Mouse (Mus musculus): Measurements from ENCODE around the gene Xrcc5. TPM values are rescaled to one million over a fixed set of nuclear protein-coding genes. Genes with fewer than 3 reads are reported as not detected.

The Xrcc5 gene
- polyA plus RNA-seq, 1 experiment from 2014 or later, result 23.4 TPM

DNA sequence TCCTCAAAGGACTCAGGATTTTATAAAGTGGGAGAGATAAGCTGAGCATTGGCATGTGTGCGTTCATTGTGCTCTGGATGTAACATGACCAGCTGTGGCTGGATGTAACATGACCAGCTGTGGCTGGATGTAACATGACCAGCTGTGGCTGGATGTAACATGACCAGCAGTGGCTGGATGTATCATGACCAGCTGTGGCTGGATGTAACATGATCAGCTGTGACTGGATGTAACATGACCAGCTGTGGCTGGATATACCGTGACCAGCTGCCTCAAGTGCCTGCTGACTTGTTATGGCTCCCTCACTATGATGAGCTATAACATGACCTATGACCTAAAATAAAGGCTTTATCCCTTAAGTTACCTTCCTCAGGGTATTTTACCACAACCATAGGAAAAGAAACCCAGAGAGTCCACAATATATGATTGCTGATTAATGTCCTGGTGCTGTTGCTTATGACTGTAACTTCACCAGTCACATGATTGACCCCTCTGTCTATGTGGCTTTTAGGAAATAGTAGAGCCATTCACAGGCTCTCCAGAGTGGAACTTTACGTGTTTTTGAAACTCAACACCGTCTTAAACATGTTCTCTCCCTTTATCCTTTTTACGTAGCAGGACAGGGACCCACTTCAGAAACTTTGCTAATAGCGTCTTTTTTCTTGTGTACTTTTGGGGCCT lies 2.7 kb downstream of the Xrcc5 start:
- Histone ChIP-seq H3K4me1 (ENCODE audit: control insufficient read depth, insufficient read depth, low read length) (no peaks in the 10 kb centered on the region; the same call in 1 of the 2 replicates), H3K4me2 (ENCODE audit: low read depth, low read length) (no peak overlapping the region), H3K27ac (ENCODE audit: low read length) (no peak overlapping the region), H3K36me3 (ENCODE audit: control insufficient read depth, insufficient read depth) (no peaks in the 10 kb centered on the region), H3K27me3 (ENCODE audit: control insufficient read depth, insufficient read depth, low read length) (no peaks in the 10 kb centered on the region), H3K9me3 (replicated peaks; ENCODE audit: control insufficient read depth, low read length) (no peaks in the 10 kb centered on the region), H3K9ac (ENCODE audit: low read length) (no peak overlapping the region), H3K4me3 (ENCODE audit: low read length) (no peak overlapping the region)
- 70% methylated on average over 6 of the region's 6 CpGs for WGBS
- ATAC-seq (replicated peaks; ENCODE audit: extremely low read depth, insufficient read depth, low FRiP score), result no peak

DNA sequence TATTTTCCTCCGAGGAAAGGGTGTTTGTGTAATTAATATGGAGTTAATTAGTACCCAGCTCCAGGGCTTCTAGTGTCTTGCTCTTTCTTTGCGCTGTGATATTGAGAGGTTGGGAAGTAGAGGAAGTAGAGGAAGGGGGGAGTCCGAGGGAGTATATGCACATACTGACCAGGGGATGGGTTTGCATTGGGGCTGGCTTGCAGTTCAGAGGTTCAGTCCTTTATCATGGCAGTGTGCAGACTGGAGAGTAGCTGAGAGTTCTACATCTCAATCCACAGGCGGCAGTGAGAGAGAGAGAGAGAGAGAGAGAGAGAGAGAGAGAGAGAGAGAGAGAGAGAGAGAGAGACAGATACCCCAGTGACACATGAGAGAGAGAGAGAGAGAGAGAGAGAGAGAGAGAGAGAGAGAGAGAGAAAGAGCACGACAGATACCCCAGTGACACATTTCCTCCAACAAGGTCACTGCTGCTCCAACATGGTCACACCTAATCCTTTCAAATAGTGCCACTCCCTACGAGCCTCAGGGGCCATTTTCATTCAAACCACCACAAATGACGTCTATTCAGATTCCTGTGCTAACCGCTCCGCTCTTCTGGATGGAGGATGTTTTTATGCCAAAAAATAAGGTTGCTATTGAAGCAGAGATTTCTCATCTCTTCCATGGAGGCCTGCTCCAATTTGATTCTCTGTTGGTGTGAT lies 5.6 kb downstream of the Xrcc5 start:
- WGBS, result 86% methylated on average over 9 of the region's 9 CpGs
- peaks cover 13% of the 10 kb centered on the region for H3K36me3 ChIP-seq (ENCODE audit: control insufficient read depth, insufficient read depth)
- no peaks in the 10 kb centered on the region for H3K9me3 ChIP-seq (replicated peaks; ENCODE audit: control insufficient read depth, low read length)
- ATAC-seq (replicated peaks; ENCODE audit: extremely low read depth, insufficient read depth, low FRiP score), result no peak
- no peaks in the 10 kb centered on the region for H3K4me1 ChIP-seq (ENCODE audit: control insufficient read depth, insufficient read depth, low read length)
- no peak overlapping the region for H3K9ac ChIP-seq (ENCODE audit: low read length)
- no peak overlapping the region for H3K4me3 ChIP-seq (ENCODE audit: low read length)
- no peak overlapping the region for H3K4me2 ChIP-seq (ENCODE audit: low read depth, low read length)
- no peak overlapping the region for H3K27ac ChIP-seq (ENCODE audit: low read length)
- no peaks in the 10 kb centered on the region; the same call in 1 of the 2 replicates for H3K27me3 ChIP-seq (ENCODE audit: control insufficient read depth, insufficient read depth, low read length)

DNA sequence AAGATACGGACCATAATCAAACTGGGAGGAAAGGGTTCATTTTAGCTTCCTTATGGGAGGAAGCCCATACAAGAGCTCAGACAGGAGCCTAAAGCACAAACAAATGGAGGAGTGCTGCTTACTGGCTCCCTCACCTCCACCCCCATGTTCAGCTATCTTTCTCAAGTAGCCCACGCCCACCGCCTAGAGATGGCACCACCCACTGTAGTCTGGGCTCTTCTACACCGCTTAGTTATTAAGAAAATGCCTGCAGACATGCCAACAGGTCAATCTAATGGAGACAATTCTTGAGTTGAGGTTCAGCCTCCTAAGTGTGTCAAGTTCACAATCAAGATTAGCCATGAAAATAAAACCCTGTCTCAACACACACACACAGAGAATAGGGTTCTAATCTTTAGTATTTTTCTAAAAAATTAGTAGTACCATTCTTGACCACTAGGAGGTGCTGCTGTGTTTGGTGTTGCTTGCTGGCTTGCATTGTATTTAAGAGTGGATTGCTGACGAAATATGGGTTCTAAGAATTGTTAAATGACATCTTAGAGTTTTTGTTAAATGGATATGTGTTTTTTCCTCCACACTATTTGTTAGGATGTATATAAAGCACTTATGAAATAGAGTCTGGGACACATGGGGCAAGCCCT lies 6.3 kb downstream of the Xrcc5 start:
- Histone ChIP-seq H3K4me3 (ENCODE audit: low read length) (no peak overlapping the region), H3K27ac (ENCODE audit: low read length) (no peak overlapping the region), H3K27me3 (ENCODE audit: control insufficient read depth, insufficient read depth, low read length) (no peaks in the 10 kb centered on the region; the same call in 1 of the 2 replicates), H3K4me1 (ENCODE audit: control insufficient read depth, insufficient read depth, low read length) (no peaks in the 10 kb centered on the region), H3K36me3 (ENCODE audit: control insufficient read depth, insufficient read depth) (peaks cover 14% of the 10 kb centered on the region), H3K9ac (ENCODE audit: low read length) (no peak overlapping the region), H3K4me2 (ENCODE audit: low read depth, low read length) (no peak overlapping the region), H3K9me3 (replicated peaks; ENCODE audit: control insufficient read depth, low read length) (no peaks in the 10 kb centered on the region)
- WGBS, result 72% methylated on average over 5 of the region's 5 CpGs
- ATAC-seq (replicated peaks; ENCODE audit: extremely low read depth, insufficient read depth, low FRiP score), result no peak

DNA sequence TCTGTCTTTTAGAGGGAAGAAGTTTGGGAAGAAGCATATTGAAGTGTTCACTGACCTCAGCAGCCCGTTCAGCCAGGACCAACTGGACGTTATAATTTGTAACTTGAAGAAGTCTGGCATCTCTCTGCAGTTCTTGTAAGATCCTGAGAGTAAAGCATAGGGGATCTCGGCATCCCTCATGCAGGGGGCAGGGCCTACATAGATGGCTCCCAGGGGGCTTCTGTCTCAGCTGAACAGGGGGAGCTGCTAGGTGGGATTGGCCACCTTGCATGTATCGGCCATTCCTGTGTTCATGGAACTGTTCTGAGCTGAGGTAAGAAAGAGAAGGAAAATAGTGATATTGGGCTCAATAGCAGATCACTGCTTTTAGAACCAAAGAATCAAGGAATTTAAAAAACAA lies 8.2 kb downstream of the Xrcc5 start:
- Histone ChIP-seq H3K27ac (ENCODE audit: low read length) (no peak overlapping the region), H3K36me3 (ENCODE audit: control insufficient read depth, insufficient read depth) (peaks cover 18% of the 10 kb centered on the region), H3K4me2 (ENCODE audit: low read depth, low read length) (no peak overlapping the region), H3K4me3 (ENCODE audit: low read length) (no peak overlapping the region), H3K4me1 (ENCODE audit: control insufficient read depth, insufficient read depth, low read length) (no peaks in the 10 kb centered on the region), H3K27me3 (ENCODE audit: control insufficient read depth, insufficient read depth, low read length) (no peaks in the 10 kb centered on the region; the same call in 1 of the 2 replicates), H3K9ac (ENCODE audit: low read length) (no peak overlapping the region), H3K9me3 (replicated peaks; ENCODE audit: control insufficient read depth, low read length) (no peaks in the 10 kb centered on the region)
- 82% methylated on average over 4 of the region's 4 CpGs for WGBS
- ATAC-seq (replicated peaks; ENCODE audit: extremely low read depth, insufficient read depth, low FRiP score), result no peak

DNA sequence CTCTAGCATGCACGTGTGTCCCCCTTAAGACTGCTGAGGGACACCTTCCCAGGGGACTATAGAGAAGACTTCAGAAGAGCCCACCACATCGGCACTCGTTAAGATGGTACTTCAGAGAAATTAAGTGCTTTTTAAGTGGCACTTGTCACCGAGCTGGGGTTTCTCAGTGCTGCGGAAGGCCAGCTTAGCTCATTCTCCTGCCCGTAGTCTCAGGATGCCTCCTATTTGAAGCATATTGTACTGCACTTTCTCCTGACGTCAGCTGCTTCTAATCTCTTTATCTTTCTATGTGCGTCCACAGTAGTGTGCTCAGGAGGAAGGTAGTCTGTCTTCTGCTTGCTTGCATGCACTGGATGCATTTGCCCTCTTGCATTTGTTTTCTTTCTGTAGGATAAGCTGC lies 9.2 kb downstream of the Xrcc5 start:
- H3K4me2 ChIP-seq (ENCODE audit: low read depth, low read length), result no peak overlapping the region
- H3K36me3 ChIP-seq (ENCODE audit: control insufficient read depth, insufficient read depth), result peaks cover 18% of the 10 kb centered on the region
- ATAC-seq (replicated peaks; ENCODE audit: extremely low read depth, insufficient read depth, low FRiP score), result no peak
- no peak overlapping the region for H3K9ac ChIP-seq (ENCODE audit: low read length)
- no peak overlapping the region for H3K4me3 ChIP-seq (ENCODE audit: low read length)
- no peak overlapping the region for H3K27ac ChIP-seq (ENCODE audit: low read length)
- WGBS, result 46% methylated on average over 8 of the region's 8 CpGs
- H3K27me3 ChIP-seq (ENCODE audit: control insufficient read depth, insufficient read depth, low read length), result no peaks in the 10 kb centered on the region; the same call in 1 of the 2 replicates
- H3K9me3 ChIP-seq (replicated peaks; ENCODE audit: control insufficient read depth, low read length), result no peaks in the 10 kb centered on the region
- no peaks in the 10 kb centered on the region for H3K4me1 ChIP-seq (ENCODE audit: control insufficient read depth, insufficient read depth, low read length)

DNA sequence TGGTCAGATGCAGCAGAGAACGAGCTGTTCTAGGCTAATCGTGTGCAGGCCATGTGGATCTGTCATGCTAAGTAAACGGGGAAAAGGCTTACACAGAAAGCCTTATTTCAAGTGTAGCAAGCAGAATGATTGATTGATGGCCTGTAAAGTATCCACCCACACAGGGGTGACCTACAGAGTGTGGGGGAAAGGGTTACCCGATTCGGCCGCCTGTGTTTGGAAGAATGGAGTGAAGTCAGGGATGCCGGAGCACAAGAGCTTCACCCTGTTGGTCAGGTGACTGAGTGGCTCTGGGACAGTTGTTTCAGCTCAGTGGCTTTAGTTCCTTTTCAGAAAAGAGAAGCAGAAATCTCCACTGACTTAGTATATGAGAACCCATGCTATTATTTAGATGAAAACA lies 9.7 kb downstream of the Xrcc5 start:
- 70% methylated on average over 7 of the region's 7 CpGs for WGBS
- no peak for ATAC-seq (replicated peaks; ENCODE audit: extremely low read depth, insufficient read depth, low FRiP score)
- H3K9ac ChIP-seq (ENCODE audit: low read length), result no peak overlapping the region
- H3K4me2 ChIP-seq (ENCODE audit: low read depth, low read length), result no peak overlapping the region
- H3K4me3 ChIP-seq (ENCODE audit: low read length), result no peak overlapping the region
- H3K36me3 ChIP-seq (ENCODE audit: control insufficient read depth, insufficient read depth), result peaks cover 18% of the 10 kb centered on the region
- no peaks in the 10 kb centered on the region for H3K9me3 ChIP-seq (replicated peaks; ENCODE audit: control insufficient read depth, low read length)
- no peaks in the 10 kb centered on the region for H3K4me1 ChIP-seq (ENCODE audit: control insufficient read depth, insufficient read depth, low read length)
- H3K27me3 ChIP-seq (ENCODE audit: control insufficient read depth, insufficient read depth, low read length), result no peaks in the 10 kb centered on the region; the same call in 1 of the 2 replicates
- no peak overlapping the region for H3K27ac ChIP-seq (ENCODE audit: low read length)

DNA sequence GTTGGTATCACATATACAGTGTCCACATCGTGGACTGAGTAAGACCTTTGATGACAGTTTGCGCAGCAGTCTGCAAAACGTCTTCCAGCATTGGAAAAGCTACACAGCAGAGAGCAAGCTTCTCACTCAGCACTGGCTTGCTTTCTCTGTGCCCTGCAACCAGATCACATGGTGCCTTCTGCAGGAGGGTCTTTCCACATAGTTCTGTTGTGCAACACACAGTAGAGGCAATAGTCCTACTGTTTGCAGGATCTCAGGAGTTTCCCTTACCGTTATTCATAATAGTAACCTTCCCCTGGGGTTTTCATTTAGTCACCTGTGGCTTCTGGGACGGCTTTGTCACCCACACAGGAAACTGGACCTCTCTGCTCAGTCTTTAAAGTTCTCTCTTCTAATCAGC lies 13.5 kb downstream of the Xrcc5 start:
- Histone ChIP-seq H3K27ac (ENCODE audit: low read length) (no peak overlapping the region), H3K4me2 (ENCODE audit: low read depth, low read length) (no peak overlapping the region), H3K4me1 (ENCODE audit: control insufficient read depth, insufficient read depth, low read length) (no peaks in the 10 kb centered on the region), H3K9me3 (replicated peaks; ENCODE audit: control insufficient read depth, low read length) (no peaks in the 10 kb centered on the region), H3K4me3 (ENCODE audit: low read length) (no peak overlapping the region), H3K9ac (ENCODE audit: low read length) (no peak overlapping the region), H3K27me3 (ENCODE audit: control insufficient read depth, insufficient read depth, low read length) (no peaks in the 10 kb centered on the region; the same call in 1 of the 2 replicates), H3K36me3 (ENCODE audit: control insufficient read depth, insufficient read depth) (peaks cover 14% of the 10 kb centered on the region)
- ATAC-seq (replicated peaks; ENCODE audit: extremely low read depth, insufficient read depth, low FRiP score), result no peak
- WGBS, result 85% methylated on average over 5 of the region's 5 CpGs

DNA sequence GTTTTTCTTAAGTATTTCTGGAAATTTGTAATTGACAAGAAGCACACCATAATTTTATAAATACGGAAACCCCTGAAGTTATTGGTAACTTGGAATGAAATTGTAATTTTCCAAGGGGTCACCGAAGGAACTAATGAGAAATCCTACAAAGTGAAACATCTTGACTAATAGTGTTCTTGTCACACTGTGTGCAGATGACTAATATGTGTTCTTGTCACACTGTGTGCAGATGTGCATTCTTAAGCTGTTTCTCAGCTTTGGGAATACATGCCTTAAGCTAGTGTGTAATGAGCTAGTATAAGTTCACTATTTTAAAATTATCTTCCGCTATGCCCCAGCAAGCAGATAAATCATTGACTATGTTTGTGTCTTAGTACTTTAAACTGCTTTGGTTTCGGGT lies 16.0 kb downstream of the Xrcc5 start:
- H3K4me3 ChIP-seq (ENCODE audit: low read length), result no peak overlapping the region
- no peak overlapping the region for H3K27ac ChIP-seq (ENCODE audit: low read length)
- peaks cover 10% of the 10 kb centered on the region for H3K36me3 ChIP-seq (ENCODE audit: control insufficient read depth, insufficient read depth)
- WGBS, result 93% methylated on average over 4 of the region's 4 CpGs
- no peak overlapping the region for H3K4me2 ChIP-seq (ENCODE audit: low read depth, low read length)
- H3K9me3 ChIP-seq (replicated peaks; ENCODE audit: control insufficient read depth, low read length), result no peaks in the 10 kb centered on the region
- H3K9ac ChIP-seq (ENCODE audit: low read length), result no peak overlapping the region
- ATAC-seq (replicated peaks; ENCODE audit: extremely low read depth, insufficient read depth, low FRiP score), result no peak
- H3K4me1 ChIP-seq (ENCODE audit: control insufficient read depth, insufficient read depth, low read length), result no peaks in the 10 kb centered on the region
- H3K27me3 ChIP-seq (ENCODE audit: control insufficient read depth, insufficient read depth, low read length), result no peaks in the 10 kb centered on the region

Measured in heart, embryonic 16.5 days (tissue).